Mouse (Mus musculus) kidney, adult 9 months (tissue): ENCODE data around the gene Arid3a.
A peak's percentile ranks its signal among the peaks of the same experiment; 100 is the strongest.

ENCODE experiments used
- DNase-seq: peaks from one replicate; pipeline ENCODE4 v3.0.0; 2022

The Arid3a gene

GRCm38 (mm10) chr10:79983670-79984069 is 56.8 kb downstream of the Arid3a start:
- peak; percentile 90 for DNase-seq

- peak; percentile 93 for DNase-seq
Measured at GRCm38 (mm10) chr10:79984195-79984816, 57.5 kb downstream of the Arid3a start, which contains the start of gene Tmem259. Tmem259 (minus strand) TSS chr10:79984330.

- DNase-seq, result peak; percentile 100
Measured at GRCm38 (mm10) chr10:79984871-79985270, 58.0 kb downstream of the Arid3a start.

- DNase-seq, result peak; percentile 74
Measured at GRCm38 (mm10) chr10:79985334-79986231, 58.7 kb downstream of the Arid3a start.

GRCm38 (mm10) chr10:79986232-79986878 is 59.5 kb downstream of the Arid3a start:
- DNase-seq, result peak; percentile 46

- peak; percentile 91 for DNase-seq
Measured at GRCm38 (mm10) chr10:79986963-79987362, 60.1 kb downstream of the Arid3a start.

GRCm38 (mm10) chr10:79987771-79988505 is 61.1 kb downstream of the Arid3a start:
- DNase-seq, result no peak

- DNase-seq, result peak; percentile 61
Measured at GRCm38 (mm10) chr10:79988506-79989271, 61.8 kb downstream of the Arid3a start, which contains the start of gene Cnn2. Cnn2 (plus strand) TSS chr10:79988584.

GRCm38 (mm10) chr10:79989272-79989786 is 62.5 kb downstream of the Arid3a start:
- DNase-seq, result no peak

- DNase-seq, result no peak
Measured at GRCm38 (mm10) chr10:79989870-79990269, 63.0 kb downstream of the Arid3a start.

- no peak for DNase-seq
Measured at GRCm38 (mm10) chr10:79991099-79991498, 64.3 kb downstream of the Arid3a start.

GRCm38 (mm10) chr10:79991548-79991947 is 64.7 kb downstream of the Arid3a start:
- DNase-seq, result no peak

- no peak for DNase-seq
Measured at GRCm38 (mm10) chr10:79994397-79995115, 67.7 kb downstream of the Arid3a start.

- DNase-seq, result no peak
Measured at GRCm38 (mm10) chr10:79995636-79996035, 68.8 kb downstream of the Arid3a start.

GRCm38 (mm10) chr10:79996272-79997033 is 69.6 kb downstream of the Arid3a start, which contains the start of gene Abca7:
Abca7 (plus strand) TSS chr10:79996494.
- peak; percentile 97 for DNase-seq

GRCm38 (mm10) chr10:79997034-79997760 is 70.4 kb downstream of the Arid3a start:
- peak; percentile 52 for DNase-seq

- no peak for DNase-seq
Measured at GRCm38 (mm10) chr10:79997819-79998218, 71.0 kb downstream of the Arid3a start.

- DNase-seq, result no peak
Measured at GRCm38 (mm10) chr10:80001945-80002344, 75.1 kb downstream of the Arid3a start.

GRCm38 (mm10) chr10:80002829-80003228 is 76.0 kb downstream of the Arid3a start:
- DNase-seq, result no peak
